Mouse (Mus musculus): ENCODE measurements around the gene Ccdc24. TPM values are rescaled to one million over a fixed set of nuclear protein-coding genes. Genes with fewer than 3 reads are reported as not detected.

Ccdc24 gene
- polyA plus RNA-seq, 1 experiment from 2014 or later = 0.29 TPM

- H3K4me2 ChIP-seq = no peak overlapping the region
- no peak for ATAC-seq (replicated peaks; ENCODE audit: insufficient number of reproducible peaks, insufficient read depth, low FRiP score, low read depth)
- 73% methylated on average over 6 of the region's 6 CpGs for WGBS
Observed at GRCm38 (mm10) chr4:117839366-117839765, 33.0 kb downstream of the Ccdc24 start.

GRCm38 (mm10) chr4:117837271-117837670 lies 35.1 kb downstream of the Ccdc24 start:
- peaks cover 14% of the 10 kb centered on the region for H3K4me1 ChIP-seq (replicated peaks)
- no peak overlapping the region for H3K4me2 ChIP-seq
- no peak for ATAC-seq (replicated peaks; ENCODE audit: insufficient number of reproducible peaks, insufficient read depth, low FRiP score, low read depth)
- H3K27ac ChIP-seq = no peak overlapping the region
- no peaks in the 10 kb centered on the region for H3K27me3 ChIP-seq
- H3K4me3 ChIP-seq = no peak overlapping the region
- no peaks in the 10 kb centered on the region for H3K9me3 ChIP-seq (replicated peaks)
- H3K9ac ChIP-seq = no peak overlapping the region
- no peaks in the 10 kb centered on the region for H3K36me3 ChIP-seq
- 66% methylated on average over 4 of the region's 4 CpGs for WGBS

More at GRCm38 (mm10) chr4:117839366-117839765, 33.0 kb downstream of the Ccdc24 start:
- no peaks in the 10 kb centered on the region for H3K27me3 ChIP-seq
- H3K4me1 ChIP-seq (replicated peaks) = peaks cover 12% of the 10 kb centered on the region
- no peak overlapping the region for H3K9ac ChIP-seq
- no peak overlapping the region for H3K4me3 ChIP-seq
- H3K9me3 ChIP-seq (replicated peaks) = no peaks in the 10 kb centered on the region
- no peaks in the 10 kb centered on the region for H3K36me3 ChIP-seq
- no peak overlapping the region for H3K27ac ChIP-seq

DNA sequence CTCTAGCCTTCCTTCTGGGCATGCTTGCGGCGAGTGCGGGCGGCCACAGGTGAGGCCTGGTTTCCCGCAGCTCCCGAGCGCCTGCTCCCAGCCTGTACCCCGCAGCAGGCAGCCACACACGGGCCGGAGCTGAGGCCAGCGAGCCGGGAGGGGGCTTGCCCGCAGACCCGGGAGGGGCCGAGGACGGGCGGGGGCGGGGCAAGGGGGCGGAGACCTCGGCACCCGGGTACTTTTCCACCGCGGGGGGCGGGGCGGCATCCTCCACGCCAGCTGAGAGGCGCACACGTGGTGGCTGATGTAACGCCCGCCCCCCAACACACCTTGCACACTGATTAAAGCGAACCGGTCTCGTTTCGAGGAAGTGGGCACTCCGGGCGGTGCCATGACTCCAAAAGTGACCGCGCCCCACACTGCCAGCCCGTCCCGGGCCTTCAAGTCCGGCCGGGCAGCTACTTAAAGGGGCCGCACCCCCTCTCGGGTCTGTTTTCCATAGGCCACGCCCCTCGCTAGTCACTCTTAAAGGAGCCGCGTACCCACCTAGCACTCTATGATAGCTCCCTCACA lies 36.1 kb downstream of the Ccdc24 start:
- Histone ChIP-seq H3K4me3 (peak overlapping the region; percentile 76), H3K4me1 (replicated peaks) (peaks cover 20% of the 10 kb centered on the region), H3K9ac (peak overlapping the region; percentile 74), H3K27me3 (no peaks in the 10 kb centered on the region), H3K4me2 (peak overlapping the region; percentile 98), H3K36me3 (no peaks in the 10 kb centered on the region), H3K9me3 (replicated peaks) (no peaks in the 10 kb centered on the region), H3K27ac (peak overlapping the region; percentile 84)
- under 1% methylated on average over 45 of the region's 48 CpGs for WGBS
- peak; percentile 86 for ATAC-seq (replicated peaks; ENCODE audit: insufficient number of reproducible peaks, insufficient read depth, low FRiP score, low read depth)

- Histone ChIP-seq H3K4me1 (replicated peaks) (peaks cover 25% of the 10 kb centered on the region), H3K9ac (peak overlapping the region; percentile 74), H3K27ac (peak overlapping the region; percentile 84), H3K36me3 (no peaks in the 10 kb centered on the region), H3K9me3 (replicated peaks) (no peaks in the 10 kb centered on the region), H3K4me2 (peak overlapping the region; percentile 98), H3K4me3 (peak overlapping the region; percentile 76), H3K27me3 (no peaks in the 10 kb centered on the region)
- ATAC-seq (replicated peaks; ENCODE audit: insufficient number of reproducible peaks, insufficient read depth, low FRiP score, low read depth) = peak; percentile 20
- WGBS = under 1% methylated on average over 60 of the region's 60 CpGs
Observed at GRCm38 (mm10) chr4:117835531-117836111, 36.7 kb downstream of the Ccdc24 start.

DNA sequence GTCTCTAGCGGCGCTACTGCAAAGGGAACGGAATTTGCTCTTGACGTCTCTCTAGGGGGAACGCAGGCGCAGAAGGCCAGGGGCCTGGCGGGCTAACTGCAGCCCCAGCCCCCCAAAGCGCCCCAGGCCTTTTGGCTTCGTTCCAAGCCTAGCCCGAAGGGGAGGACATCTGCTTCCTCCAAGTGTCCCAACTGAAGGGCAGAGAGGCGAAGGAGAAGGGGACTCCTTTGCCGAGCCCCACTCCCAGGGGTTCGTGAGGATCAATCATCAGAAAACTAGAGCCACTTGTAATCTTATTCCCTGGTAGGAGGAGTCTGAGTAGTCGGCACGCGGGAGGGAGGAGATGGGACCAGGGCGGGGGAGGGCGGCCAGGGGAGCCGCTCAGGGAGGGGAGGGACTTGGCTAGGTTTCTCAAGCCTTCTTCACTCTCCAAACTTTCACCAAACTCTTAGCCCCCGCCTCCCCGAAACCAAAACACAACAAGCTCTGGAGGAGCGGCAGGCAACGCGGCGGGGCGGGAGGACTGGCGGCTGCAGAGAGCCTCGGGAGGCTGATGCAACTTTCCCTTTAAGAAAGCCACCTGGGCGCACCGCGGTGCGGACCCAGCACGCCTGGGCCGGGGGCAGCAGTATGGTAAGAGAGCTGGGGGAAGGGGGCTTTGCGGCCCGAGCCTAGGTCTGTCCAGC lies 37.4 kb downstream of the Ccdc24 start:
- H3K36me3 ChIP-seq = no peaks in the 10 kb centered on the region
- no peaks in the 10 kb centered on the region for H3K9me3 ChIP-seq (replicated peaks)
- ATAC-seq (replicated peaks; ENCODE audit: insufficient number of reproducible peaks, insufficient read depth, low FRiP score, low read depth) = peak; percentile 33; the same call in 1 of the 2 replicates
- 1% methylated on average over 36 of the region's 36 CpGs for WGBS
- H3K9ac ChIP-seq = peak overlapping the region; percentile 74
- H3K27ac ChIP-seq = peak overlapping the region; percentile 84
- no peaks in the 10 kb centered on the region for H3K27me3 ChIP-seq
- H3K4me2 ChIP-seq = peak overlapping the region; percentile 98
- peak overlapping the region; percentile 76 for H3K4me3 ChIP-seq
- peaks cover 32% of the 10 kb centered on the region for H3K4me1 ChIP-seq (replicated peaks)

DNA sequence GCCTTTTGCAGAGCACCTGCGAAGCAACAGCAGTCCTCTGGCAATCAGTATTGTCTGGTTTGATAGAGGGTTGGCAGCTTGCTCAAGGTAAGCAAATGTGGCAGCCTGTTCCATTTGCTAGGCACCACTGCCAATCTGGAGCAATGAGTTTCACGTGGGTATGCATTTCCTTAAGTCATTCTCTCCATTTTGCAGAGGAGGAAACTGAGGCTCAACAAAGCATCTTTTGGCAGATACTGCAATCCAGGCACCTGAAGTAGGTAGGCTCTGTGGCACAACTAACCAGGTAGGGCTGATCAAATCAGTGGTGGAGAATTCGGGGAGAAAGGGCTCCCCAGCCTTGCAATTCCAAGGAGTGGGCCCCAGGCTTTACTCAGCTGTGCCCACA lies 37.9 kb downstream of the Ccdc24 start, which contains the start of gene Slc6a9:
Gene Slc6a9 (plus strand): TSS at position 50 of the 388 bp plus-strand sequence.
- Histone ChIP-seq H3K9ac (peak within 1 kb of the TSS; percentile 74), H3K4me3 (peak within 1 kb of the TSS; percentile 76), H3K4me1 (replicated peaks) (peaks cover 37% of the 10 kb centered on the region), H3K27ac (peak within 1 kb of the TSS; percentile 84), H3K9me3 (replicated peaks) (no peaks in the 10 kb centered on the region), H3K4me2 (peak within 1 kb of the TSS; percentile 98), H3K36me3 (no peaks in the 10 kb centered on the region), H3K27me3 (no peaks in the 10 kb centered on the region)
- ATAC-seq (replicated peaks; ENCODE audit: insufficient number of reproducible peaks, insufficient read depth, low FRiP score, low read depth) = no peak
- 28% methylated on average over 3 of the region's 3 CpGs for WGBS

DNA sequence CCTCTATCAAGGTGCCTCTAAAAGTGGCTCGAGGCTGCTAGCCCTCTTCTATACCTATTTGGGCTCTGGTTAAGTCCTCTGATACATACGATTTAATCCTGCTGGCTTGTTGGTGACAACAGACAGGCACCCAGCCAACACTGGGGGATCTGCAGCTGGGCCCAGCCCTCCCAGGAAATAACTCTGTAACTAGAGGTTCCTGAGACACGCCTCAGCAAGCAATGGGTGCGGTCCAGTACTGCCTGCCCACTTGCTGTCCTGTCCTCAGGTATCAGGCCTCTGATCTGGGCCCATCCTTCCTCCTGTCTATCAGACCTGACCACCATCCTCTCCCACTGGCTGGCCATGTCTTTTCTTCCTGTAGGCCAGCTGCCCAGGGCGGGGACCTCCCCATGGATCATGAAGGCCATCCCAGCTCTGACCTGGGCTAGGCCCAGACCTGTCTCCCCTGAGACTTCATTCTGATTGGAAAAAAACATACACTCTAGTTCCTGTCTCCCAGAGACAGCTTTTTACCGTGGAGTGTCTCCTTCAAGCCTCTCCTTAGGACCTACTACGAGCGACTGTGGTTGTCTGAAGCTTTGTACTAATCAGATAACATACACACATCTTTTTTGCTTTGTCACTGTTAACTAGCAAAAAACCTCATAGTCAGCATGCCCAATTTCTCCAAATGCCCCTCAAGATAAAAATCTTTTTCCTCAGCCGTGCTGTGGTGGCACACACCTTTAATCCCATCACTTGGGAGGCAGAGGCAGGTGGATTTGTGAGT lies 40.3 kb downstream of the Ccdc24 start:
- Histone ChIP-seq H3K9me3 (replicated peaks) (no peaks in the 10 kb centered on the region), H3K36me3 (no peaks in the 10 kb centered on the region), H3K27ac (no peak overlapping the region), H3K27me3 (no peaks in the 10 kb centered on the region), H3K9ac (no peak overlapping the region), H3K4me2 (no peak overlapping the region), H3K4me1 (replicated peaks) (peaks cover 40% of the 10 kb centered on the region), H3K4me3 (no peak overlapping the region)
- no peak for ATAC-seq (replicated peaks; ENCODE audit: insufficient number of reproducible peaks, insufficient read depth, low FRiP score, low read depth)
- WGBS = 53% methylated on average over 9 of the region's 9 CpGs

DNA sequence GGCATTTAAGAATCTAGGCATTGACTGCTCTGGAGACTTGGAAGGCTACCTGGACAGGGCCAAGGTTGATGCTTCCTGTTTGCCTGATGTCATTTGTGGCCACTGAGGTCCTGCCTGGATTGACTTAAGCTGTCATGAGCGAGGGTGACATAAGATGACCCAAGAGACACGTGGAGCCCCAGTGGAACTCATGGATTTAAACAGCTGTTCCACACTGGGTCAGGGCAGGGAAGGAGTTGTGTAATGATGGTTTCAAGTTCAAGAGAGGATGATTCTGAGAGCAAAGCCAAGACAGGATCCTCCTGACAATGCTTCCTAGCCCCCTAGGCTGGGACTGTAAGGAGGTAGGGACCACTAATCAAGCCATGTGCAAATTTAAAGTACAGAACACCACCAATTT lies 40.9 kb downstream of the Ccdc24 start:
- Histone ChIP-seq H3K4me2 (no peak overlapping the region), H3K9me3 (replicated peaks) (no peaks in the 10 kb centered on the region), H3K4me1 (replicated peaks) (peaks cover 35% of the 10 kb centered on the region), H3K9ac (no peak overlapping the region), H3K36me3 (no peaks in the 10 kb centered on the region), H3K27me3 (no peaks in the 10 kb centered on the region), H3K4me3 (no peak overlapping the region), H3K27ac (no peak overlapping the region)
- ATAC-seq (replicated peaks; ENCODE audit: insufficient number of reproducible peaks, insufficient read depth, low FRiP score, low read depth) = no peak
- 79% methylated on average over 2 of the region's 2 CpGs for WGBS

DNA sequence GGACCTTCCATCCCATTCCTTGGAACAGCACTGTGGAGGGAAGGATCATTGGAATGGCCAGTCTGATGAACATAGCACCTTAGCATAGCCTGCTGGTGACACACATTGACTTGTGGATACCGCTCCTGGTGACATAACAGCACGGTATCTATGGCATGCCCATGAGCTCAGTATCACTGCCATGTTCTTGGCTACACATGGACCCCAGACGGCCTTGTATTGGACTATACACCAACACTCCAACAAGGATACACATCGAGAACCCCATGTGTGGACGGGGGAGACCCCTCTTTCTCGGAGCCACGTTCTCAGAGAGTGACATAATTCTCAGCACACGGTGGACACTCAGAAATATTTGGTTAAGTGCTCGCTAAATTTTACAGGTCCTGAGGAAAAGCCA lies 41.6 kb downstream of the Ccdc24 start:
- Histone ChIP-seq H3K9me3 (replicated peaks) (no peaks in the 10 kb centered on the region), H3K36me3 (no peaks in the 10 kb centered on the region), H3K4me1 (replicated peaks) (peaks cover 35% of the 10 kb centered on the region), H3K27ac (no peak overlapping the region), H3K4me3 (no peak overlapping the region), H3K4me2 (no peak overlapping the region), H3K27me3 (no peaks in the 10 kb centered on the region), H3K9ac (no peak overlapping the region)
- WGBS = 88% methylated on average over 9 of the region's 9 CpGs
- no peak for ATAC-seq (replicated peaks; ENCODE audit: insufficient number of reproducible peaks, insufficient read depth, low FRiP score, low read depth)

DNA sequence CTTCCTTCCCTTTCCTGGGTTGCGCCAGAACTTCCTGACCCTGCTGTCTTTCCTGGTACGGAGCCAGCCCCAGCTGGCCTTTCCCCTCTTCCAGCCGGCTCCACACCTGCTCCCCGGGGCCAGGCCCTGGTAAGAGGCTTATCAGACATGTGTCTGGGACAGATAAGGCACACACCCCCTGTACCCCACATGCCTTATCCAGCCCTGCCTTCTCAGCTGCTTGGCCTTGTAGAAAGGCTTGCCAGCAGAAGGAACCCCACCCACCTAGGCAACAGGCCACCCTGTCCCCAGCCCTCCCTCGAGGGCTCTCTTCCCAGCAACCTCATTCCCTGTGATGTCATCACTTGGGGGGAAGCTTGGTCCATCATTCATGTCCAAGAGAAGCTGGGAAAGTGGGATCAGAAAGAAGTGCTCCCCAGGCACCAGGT lies 42.2 kb downstream of the Ccdc24 start:
- Histone ChIP-seq H3K9me3 (replicated peaks) (no peaks in the 10 kb centered on the region), H3K9ac (no peak overlapping the region), H3K27me3 (no peaks in the 10 kb centered on the region), H3K27ac (no peak overlapping the region), H3K4me2 (peak overlapping the region; percentile 42), H3K4me3 (no peak overlapping the region), H3K36me3 (no peaks in the 10 kb centered on the region), H3K4me1 (replicated peaks) (peaks cover 35% of the 10 kb centered on the region)
- ATAC-seq (replicated peaks; ENCODE audit: insufficient number of reproducible peaks, insufficient read depth, low FRiP score, low read depth) = peak; percentile 58
- 3% methylated on average over 5 of the region's 5 CpGs for WGBS
